Mouse (Mus musculus) brain, embryonic 18.5 days (tissue): ENCODE data around the gene Adgrg3.
A peak's percentile ranks its signal among the peaks of the same experiment; 100 is the strongest.

Experiments used
- DNase-seq: peaks from one replicate; pipeline ENCODE4 v3.0.0-alpha.2; 2012; ENCODE audit warnings: low read depth, low spot score

The Adgrg3 gene

DNA sequence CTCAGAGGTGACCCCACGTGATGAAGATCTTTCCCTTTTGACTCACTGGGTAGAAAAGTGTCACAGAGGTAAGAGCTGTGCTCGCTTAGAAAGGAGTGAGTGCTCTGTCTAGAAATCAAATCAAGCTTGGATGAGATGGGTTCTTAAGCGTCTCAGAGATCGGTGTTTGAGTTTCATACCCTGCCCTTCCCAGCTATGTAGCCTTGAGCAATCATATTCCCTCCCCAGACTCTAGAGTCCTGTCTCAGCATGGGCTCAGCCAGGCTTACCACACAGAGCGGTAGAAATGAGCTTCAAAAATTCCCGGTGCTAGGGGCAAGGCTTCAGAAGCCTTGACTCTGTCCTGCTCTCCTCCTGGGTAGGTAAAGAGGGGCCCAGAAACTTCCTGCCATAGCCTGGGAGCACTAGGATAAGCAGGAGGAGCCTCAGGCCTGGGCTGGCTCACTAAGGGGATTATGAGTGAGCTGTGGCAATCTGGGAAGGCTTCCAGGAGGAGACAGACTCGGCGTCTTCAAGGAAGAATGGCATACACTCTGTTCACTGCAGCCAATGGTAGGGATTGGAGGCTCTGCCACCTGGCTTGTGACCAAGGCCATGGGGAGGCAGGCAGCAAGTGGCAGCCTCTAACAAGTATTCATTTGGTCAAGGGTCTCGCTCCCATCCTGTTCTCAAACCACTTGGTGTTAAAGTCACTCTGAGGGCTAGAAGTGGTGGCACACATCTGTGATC lies 24.3 kb upstream of the Adgrg3 start:
- no peak for DNase-seq

DNA sequence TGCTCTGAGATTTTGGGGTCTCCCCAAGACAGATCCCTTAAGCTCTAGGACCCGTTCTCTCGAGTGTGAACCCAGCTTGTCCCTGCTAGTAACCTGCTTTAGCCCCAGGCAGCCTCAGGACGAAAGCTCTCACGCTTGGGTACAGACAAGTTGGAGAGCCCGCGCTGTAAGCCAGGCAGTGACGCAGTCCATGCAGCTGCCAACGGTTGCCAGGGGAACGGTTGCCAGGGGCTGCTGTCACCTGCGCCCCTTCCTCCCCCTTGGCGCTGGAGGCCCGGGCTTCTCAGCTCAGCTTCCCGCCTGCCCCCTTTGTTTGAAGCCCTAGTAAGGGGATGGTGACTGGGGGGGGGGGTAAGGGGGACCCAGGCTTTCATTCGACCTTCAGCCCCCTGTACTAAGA lies 23.5 kb upstream of the Adgrg3 start:
- peak; percentile 84 for DNase-seq

DNA sequence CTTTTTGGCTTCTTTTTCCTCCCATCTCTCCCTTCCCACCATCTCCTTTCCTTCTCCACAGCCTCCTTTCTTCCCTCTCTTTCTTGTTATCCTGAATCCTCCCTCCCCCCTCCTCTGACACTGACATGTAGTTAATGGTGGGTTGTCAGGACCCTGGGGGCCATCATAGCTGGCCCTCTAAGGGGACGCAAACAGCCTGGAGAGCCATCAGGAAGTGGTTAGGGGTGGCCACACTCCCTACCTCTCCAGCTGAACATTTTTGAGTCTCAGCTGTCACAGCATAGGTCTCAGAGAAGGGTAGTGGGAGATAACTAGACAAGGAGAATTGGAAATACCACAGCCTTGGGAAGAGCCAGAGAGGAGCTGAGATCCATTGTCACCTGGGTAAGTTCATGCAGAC lies 23.0 kb upstream of the Adgrg3 start:
- no peak for DNase-seq

DNA sequence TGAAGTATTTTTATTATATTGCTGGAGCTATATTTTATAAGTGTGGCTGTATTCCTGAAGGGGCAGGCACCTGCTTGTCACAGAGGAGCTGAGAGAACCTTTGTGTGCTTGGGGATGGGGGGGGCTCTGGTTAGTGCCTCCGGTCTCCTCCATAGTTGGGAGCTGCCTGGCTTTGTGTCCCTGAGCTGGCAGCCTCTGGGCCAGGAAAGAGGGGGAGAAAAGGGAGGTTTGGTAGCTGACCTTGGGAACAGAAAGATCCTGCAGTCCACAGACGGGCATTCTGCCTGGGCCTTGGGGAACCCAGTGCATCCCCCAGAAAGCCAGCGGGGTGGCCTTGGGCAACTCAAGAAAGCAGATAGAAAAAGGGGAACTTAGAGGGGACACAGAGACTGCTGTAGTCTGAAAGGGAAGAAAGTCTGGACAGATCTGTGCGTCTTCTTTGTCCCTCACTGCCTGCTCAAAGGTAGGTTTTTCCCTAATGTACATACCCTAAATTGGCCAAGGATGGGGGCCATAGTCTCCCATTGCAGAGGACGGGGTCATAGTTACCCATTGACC lies 22.1 kb upstream of the Adgrg3 start:
- no peak for DNase-seq

DNA sequence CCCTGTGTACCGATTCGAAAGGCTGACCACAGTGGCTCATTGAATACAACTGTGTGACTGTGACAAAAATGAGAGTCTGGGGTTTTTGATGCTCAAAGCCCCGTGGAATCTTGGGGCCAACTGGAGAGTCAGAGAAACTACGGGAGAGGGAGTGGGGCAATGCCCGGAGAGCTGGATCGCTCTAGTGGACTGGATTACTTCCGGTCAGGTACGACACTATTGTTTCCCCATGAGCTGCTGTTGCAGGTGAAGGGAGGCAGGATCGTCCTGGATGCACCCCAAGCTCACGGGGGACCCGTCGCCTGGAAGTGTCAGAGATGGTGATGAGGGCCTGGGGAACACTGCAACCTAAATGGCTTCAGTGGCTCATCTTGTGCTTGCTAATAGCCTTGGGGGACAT lies 21.5 kb upstream of the Adgrg3 start:
- DNase-seq: no peak

DNA sequence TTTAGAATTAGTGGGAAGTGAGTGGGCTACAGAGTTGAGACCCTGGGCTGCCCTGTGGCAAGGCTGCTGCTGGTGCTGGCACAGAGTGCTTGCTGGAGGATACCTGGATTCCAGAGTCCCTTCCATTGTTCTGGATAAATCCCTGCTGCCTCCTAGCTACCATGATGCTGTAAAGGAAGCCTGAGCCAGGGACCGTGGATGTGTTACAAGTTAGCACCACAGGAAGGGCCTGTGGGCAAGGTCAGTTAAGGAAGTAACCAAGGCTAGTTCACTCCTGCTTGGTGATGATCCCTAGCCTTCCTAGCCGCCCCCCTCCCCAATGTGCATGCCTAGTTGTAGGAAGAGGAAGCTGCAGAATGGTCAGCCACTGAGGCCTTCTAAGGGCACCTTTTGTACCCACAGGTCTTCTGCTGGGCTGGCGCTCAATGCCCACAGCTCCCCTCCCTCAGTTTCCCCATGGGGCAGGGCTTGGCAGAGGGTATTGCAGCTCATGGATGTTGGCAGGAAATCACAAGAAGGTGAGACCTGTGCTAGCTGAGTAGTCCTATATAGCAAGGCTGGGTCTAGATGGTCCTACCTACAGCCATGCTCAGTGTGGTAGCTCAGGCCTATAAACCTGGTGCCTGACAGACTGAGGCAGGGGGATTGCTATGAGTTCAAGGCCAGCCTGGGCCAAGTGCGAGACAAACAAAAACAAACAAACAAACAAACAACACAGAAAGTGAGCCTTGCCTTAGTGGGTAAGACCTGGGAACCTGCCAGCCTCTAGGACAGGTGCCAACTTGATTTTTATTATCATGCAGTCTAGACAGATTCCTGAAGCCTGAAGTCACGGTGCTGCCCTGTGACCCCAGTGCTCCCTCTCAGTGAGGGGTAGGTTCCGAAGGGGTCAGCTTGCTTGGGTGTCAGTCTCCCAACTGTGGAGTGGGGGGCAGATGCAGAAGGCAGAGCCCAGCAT lies 20.3 kb upstream of the Adgrg3 start:
- no peak for DNase-seq

DNA sequence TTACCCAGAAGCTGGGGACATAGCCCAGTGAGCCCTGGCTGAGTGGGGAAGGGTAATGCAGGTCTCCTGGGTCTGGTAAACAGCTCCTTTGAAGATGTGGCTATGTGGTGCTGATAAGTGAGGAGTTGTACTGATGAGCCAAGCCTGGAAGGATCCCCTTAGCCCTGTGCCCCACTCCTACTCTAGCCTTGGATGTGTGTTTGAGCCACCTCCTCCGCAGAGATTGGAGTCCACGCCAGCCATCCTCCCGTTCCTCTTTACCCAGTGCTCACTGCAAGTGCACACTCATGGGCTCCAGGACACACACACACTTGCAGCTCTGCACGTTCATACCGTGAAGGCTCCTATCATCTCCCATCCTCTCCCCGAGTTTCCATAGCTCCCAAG lies 19.6 kb upstream of the Adgrg3 start:
- no peak for DNase-seq

DNA sequence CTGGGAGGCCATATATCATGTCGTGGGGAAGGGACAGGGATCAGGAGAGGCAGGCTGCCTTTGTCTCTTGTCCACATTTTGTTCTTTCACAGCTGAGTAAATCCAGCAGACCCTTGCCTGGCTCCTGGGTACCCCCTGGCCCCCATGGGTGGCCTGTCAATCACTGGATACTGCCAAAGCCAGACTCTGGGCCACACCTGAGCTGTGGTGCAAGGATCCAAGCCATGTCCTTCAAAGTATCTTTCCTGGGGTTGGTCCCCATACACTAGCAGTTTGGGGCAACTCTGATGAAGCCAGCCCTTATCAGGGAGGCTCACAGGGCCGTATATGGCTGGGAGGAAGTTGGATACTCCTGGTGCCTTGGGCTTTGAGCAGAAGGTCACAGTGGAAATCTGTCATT lies 19.1 kb upstream of the Adgrg3 start:
- DNase-seq: no peak

DNA sequence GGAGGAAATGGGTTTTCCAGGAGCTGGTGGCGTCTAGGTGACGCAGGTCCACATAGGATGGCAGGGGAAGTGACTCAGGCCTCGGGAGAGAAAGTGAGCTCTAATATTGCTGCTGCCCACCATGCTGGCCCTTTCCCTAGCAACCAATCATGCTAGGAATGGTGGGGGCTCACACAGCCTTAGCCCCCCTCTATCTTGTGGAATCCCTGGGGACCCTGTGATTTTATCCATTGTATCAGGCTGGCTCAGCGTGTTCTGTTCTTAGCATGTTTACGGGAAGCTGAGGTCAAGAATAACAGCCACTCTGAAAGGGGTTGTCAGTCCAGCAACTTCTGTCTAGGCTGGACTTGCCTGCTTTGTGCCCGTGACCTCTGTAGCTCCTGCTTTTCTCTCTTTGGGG lies 18.5 kb upstream of the Adgrg3 start:
- DNase-seq: no peak

DNA sequence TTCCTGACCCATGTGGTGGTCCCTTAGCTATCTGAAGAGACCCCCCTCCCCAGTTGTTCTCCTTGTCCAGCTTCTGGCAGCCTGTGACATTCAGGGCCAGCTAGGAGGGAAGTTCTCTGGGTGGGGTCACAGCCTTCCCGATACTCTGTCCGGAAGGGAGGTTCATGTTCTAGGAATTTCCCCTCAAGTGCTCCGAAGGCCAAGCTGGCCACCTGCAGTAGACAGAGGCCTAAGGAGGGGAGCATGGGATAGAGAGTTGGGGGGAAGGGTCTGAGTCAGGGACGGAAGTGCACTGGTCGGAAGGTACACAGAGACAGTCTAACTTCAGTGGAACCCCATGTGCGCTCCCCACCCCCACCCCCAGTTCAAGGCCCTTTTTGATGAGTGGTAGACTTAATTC lies 17.5 kb upstream of the Adgrg3 start:
- DNase-seq: no peak

DNA sequence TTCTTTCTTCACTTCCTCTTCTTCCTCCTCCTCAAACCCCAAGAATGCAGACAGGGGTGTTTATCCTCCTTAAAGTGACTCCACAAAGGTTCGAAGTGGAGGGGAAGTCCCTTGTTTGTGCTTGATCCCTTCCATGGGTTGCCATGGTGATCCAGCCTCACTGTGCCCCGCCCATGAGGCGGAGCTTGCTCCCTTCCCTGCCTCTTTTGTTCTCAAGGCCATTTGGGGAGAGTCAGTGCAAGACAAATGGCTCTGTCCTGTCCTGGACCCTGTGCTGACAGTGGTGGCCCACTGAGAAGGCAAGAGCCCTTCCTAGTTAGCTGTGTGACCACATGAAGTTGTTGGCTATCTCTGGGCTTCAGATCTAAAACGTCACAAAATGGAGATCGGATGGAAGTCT lies 16.8 kb upstream of the Adgrg3 start:
- DNase-seq: no peak

DNA sequence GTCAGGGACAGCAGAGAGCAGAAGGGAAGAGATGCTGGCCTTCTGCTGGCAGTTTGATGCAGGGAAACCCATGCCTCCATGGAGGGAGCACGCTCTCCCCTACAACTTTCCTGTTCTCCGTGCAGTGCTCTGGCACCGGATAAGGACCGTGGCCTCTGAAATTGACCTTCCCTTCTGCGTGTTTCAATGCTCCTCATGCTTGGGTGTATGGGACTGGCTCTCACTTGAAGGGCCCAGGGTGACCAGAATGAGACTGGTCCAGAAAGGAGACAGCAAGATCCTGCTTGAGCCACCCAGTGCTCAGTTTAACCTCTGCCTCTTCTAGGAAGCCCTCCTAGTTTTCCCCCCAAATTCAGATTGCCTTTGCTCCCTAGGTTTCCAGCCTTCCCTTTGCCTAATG lies 16.3 kb upstream of the Adgrg3 start:
- no peak for DNase-seq

DNA sequence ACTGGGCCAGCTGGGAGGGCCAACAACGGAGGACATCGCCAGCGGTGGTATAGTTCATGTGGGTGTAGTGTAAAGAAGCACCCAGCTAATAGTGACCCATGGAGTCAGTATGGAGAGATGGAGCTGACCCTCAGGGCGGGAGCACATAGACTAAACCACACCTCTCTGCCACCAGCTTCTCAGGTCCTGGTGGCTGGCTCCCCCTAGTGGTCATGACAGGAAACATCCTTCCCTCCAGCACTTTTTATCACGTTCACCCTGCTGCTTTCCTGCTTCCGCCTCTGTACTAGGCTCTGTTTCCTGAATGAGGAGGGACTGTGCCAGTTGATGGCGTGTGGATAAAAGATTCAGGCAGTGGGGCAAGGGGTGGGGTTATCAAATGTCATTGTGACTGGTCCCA lies 15.8 kb upstream of the Adgrg3 start:
- no peak for DNase-seq

DNA sequence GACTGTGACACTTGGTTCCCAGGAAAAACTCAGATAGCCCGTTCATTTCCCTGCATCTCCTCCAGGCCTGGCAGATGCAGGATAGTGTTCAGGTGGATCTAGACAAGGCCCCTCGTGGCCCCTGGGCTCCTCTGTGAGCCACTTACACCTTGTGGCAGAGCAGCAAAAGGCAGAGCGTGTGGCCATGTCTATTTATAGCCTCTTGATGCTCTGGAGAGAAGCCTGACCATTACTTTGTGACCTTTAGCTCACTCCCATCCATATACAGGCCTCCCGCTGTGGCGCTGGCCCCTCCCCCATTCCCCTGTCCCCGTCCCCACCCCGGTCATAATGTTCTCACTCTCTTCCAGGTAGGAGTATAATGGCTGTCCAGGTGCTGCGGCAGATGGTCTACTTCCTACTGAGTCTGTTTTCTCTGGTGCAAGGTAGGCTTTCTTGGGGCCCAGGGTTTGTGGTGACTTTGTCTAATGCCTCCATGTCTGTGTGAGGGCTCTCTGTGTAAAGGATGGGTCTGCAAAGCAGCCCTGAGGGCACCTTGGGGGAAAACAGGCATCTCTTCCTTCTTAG lies 15.3 kb upstream of the Adgrg3 start:
- DNase-seq: no peak

DNA sequence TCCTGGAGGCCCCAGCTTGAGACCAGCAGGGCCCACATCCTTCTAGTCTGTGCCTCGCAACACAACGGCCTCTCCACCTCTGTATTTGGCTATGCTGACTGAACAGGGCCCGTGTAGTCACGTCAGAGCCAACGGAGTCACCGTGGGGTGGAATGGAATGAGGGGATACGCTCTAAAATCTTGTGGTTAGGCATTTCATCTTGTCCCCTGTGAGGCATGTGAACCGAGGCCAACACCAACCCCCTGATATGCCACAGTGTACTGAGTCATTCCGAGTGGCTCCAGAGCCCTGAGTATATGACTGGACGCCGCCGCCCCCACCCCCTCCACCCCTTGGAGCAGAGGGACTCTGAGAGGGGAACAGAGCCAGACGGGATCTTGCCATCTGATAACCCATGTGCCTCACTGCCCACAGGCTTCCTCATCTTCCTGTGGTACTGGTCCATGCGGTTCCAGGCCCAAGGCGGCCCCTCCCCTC lies 5.0 kb upstream of the Adgrg3 start:
- no peak for DNase-seq

DNA sequence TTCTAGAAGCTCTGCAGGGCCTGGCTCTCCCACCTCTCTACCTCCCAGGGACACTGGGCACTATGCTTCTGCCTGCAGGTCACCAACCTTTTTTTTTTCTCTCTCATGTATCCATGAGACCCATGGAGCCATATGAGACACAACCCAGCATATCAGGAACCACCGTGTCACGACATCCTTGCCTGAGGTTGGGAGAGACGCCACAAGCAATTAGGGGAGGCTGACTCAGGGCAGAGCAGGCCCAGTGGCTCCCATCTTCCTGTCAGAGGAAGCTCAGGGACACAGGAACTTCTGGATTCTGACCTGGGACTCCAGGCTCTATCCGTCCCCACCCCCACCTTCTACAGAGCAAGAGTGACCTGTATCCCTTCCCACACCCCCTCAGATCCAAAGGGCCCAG lies 1.6 kb upstream of the Adgrg3 start:
- no peak for DNase-seq

DNA sequence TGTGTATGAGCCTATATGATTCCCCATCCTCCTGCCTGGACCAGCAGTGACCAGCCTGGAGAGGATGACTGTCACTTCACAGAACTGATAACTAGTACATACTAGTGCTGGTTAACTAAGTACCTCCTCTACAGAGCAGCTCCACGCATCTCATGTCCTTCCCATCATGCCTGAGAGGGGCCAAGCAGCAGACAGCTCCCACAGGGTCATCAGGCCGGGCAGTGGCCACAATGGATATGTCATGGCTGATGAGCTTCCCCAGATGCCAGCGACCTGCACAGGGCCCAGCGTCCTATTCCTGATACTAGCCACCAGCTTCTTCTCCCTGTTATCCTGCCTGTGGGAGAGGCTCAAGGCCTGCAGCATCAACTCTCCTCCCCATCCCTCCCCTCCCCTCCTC lies 808 bp upstream of the Adgrg3 start:
- no peak for DNase-seq

DNA sequence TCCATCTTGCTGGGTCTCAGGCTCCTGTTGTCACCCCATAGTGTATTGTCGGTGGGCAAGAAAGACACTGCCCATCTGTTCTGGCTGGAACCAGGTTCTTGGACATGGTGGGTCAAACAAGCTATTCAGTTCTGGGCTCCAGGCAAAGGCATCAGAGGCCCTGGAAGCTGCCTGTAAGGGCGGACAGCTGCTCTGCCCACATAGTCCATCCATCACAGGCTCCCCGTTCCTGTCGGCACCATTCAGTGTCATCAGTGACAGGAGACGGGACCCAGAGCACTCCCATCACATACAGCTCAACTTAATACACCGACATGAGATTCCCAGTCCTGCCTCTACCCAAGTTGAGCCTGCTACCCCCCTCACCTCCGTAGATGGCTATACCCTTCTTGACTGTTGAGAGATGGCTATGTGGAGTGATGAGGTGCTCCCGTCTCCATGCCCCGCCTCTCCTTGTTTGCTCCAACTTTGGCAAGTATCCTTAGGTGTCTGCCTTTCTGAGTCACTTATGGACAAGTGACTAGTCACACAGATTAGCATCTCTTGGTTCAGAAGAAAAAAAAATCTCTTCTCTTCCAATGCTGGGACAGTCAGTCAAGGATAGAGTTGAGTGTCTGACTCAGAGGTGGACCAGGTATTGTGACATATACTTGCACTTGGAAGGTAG lies 610 bp downstream of the Adgrg3 start:
- no peak for DNase-seq

DNA sequence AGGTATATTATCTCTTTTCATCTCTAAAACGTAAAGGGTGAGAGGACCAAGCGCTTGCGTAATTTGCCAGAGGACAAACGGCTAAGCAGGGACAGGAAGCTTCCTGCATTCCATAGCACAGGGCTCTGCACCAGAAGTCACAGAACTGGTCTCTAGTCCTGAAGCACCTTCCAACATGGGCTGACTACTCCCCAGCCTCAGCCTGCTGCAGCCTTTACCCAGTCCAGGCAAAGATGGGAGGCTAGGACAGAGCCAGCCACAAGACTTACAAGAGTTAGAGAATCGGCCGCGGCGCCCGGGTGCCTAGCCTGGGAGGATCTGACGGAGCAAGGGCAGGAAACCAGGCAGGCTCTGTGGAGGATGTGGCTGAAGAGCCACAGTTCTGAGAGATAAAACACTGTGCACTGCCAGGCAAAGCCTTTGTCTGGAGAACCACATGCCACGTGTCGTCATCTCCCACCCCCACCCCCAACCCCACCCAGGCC lies 2.8 kb downstream of the Adgrg3 start:
- DNase-seq: no peak

DNA sequence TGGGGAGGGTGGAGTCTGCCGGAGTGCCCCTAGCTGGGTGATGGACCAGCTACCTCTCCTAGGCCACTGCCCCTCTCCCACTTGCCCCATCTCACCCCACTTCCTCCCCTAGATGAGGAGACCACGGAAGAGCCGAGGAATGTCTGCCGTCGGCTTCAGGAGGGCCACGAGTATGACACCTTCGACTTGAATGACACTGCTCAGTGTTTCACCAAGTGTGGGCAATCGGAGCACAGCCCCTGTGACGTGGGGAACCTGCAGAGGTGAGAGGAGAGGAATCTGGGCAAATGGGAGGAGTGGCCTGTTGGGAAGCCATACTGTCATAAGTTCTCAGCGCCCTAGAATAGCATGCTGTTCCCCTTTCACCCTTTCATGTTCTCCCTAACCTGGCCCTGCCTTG lies 3.3 kb downstream of the Adgrg3 start:
- DNase-seq: no peak

DNA sequence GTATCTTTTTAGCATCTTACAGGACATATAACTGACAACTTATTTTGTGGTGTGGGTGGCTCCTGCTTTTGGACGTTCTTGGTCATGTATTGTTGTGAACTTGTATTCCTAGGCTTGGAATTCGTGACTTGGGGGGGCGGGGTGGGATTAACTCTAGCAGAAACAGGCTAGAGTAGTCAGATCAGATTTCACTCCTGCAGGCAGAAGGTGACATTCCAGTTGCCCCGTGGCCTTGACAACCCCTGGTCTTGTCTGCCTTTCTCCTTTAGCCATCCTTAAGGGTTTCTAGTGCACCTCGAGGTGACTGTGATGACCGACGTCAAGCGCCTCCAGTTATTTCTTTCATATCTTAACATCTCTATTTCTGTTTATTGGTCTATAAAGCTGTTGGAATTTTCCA lies 5.7 kb downstream of the Adgrg3 start:
- DNase-seq: no peak

DNA sequence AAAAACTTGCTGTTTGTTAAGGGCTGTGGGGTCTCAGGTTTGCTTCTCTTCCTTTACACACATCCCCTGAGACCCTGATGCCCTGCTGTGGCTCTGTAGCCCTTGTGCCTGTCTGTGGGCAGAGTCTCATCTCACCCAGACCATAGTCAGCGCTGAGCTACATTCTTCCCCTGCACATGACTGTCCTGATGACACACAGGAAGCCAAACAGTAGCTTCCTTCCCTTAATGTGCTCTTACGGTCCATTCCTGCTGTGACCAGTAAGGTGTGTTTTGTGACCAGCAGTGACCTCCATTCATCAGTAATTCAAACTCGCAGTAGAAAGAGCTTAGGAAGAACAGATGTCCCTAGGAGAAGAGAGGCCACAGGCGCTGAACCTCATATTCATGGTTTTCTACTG lies 6.9 kb downstream of the Adgrg3 start:
- no peak for DNase-seq
